Mouse (Mus musculus) liver, adult 2 months (tissue): Measurements from ENCODE around the gene Slc13a3. TPM values are rescaled to one million over a fixed set of nuclear protein-coding genes. Genes with fewer than 3 reads are reported as not detected.
A peak's percentile ranks its signal among the peaks of the same experiment; 100 is the strongest.

Experiments used
- DNase-seq: peaks from one replicate; pipeline ENCODE4 v3.0.0-alpha.2; 2011; ENCODE audit warnings: low read depth, low spot score; ENCODE audit errors: extremely low read depth
- H3K27ac ChIP-seq: fragments of 200-500 bp; replicated peaks from 2 replicates; pipeline ENCODE4 v1.5.1; 2012; ENCODE audit warnings: low read depth, mild to moderate bottlenecking, control low read depth, inconsistent platforms, low read length; ENCODE audit not compliant: insufficient read depth
- H3K27me3 ChIP-seq: fragments of 200-500 bp; 2 replicates; pipeline ENCODE4 v1.6.1; 2012; ENCODE audit warnings: mild to moderate bottlenecking, moderate library complexity, low read length, inconsistent platforms; ENCODE audit not compliant: control insufficient read depth, insufficient read depth
- H3K36me3 ChIP-seq: fragments of 200-500 bp; 2 replicates; pipeline ENCODE4 v1.6.1; 2012; ENCODE audit warnings: low read length, inconsistent platforms; ENCODE audit not compliant: control insufficient read depth, insufficient read depth
- H3K4me1 ChIP-seq: fragments of 200-500 bp; 2 replicates; pipeline ENCODE4 v1.6.1; 2011; ENCODE audit warnings: low read length; ENCODE audit not compliant: control insufficient read depth, insufficient read depth
- H3K4me3 ChIP-seq: fragments of 200-500 bp; 2 replicates; pipeline ENCODE4 v1.5.1; 2011; ENCODE audit warnings: low read depth, mild to moderate bottlenecking, control low read depth, low read length, moderate library complexity; ENCODE audit not compliant: insufficient read depth
- H3K79me2 ChIP-seq: fragments of 200-500 bp; 2 replicates; pipeline ENCODE4 v1.6.1; 2012; ENCODE audit warnings: inconsistent platforms, mild to moderate bottlenecking, low read length, moderate library complexity; ENCODE audit not compliant: control insufficient read depth, insufficient read depth
- H3K9ac ChIP-seq: fragments of 200-500 bp; 2 replicates; pipeline ENCODE4 v1.6.1; 2012; ENCODE audit warnings: low read depth, mild to moderate bottlenecking, control low read depth, inconsistent platforms, low read length
- CTCF ChIP-seq: fragments of 200-500 bp; IDR thresholded peaks from 2 replicates; pipeline ENCODE4 v1.5.1; 2011; ENCODE audit warnings: low read depth, low read length, control low read depth
- POLR2A ChIP-seq: fragments of 200-500 bp; IDR thresholded peaks from 2 replicates; pipeline ENCODE4 v1.6.1; 2011; ENCODE audit warnings: low read length, control low read depth; ENCODE audit not compliant: insufficient read depth; ENCODE audit errors: extremely low read depth
- WGBS: fragments of 180-500 bp; shearing (Covaris S2); methylation state at CpG from one replicate; pipeline ENCODE4 v1.1.7; 2018; 5-methylcytosine and 5-hydroxymethylcytosine counted together
- polyA plus RNA-seq: library from polyadenylated mRNA; depleted of rRNA; stranded (reverse); fragments of >200 nt; gene quantifications from 2 replicates; pipeline ENCODE4 v1.2.3, GENCODE M21; 2012
- total RNA-seq: library from RNA; depleted of rRNA; stranded (reverse); fragments of >200 nt; gene quantifications from 2 replicates; pipeline ENCODE4 v1.2.3, GENCODE M21; 2014

Gene Slc13a3
- total and polyA plus RNA-seq, 2 experiments, result 8.2 to 16.1 TPM

DNA sequence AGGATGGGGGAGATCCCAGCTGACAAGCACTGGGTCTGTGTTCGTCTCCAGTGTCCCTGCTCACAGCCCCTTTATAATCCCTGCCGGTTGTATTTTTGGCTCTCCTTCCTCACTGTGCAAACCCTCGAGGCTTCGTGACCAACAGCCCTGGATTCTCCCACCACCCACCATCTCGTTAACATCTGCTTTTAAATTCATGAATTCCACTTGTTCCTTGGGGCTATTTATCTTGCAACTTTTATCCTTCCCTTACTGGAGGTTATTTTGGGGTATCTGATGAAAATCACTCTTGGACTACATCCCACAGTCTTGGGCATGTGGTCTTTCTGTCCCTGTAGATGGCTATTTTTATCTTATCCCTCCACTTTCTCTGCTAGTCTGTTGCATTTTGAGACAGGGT lies 37.4 kb upstream of the Slc13a3 start:
- Histone ChIP-seq H3K36me3 (no peaks in the 10 kb centered on the region), H3K4me3 (no peak overlapping the region), H3K27ac (no peak overlapping the region), H3K4me1 (no peaks in the 10 kb centered on the region), H3K79me2 (no peaks in the 10 kb centered on the region), H3K9ac (no peak overlapping the region), H3K27me3 (no peaks in the 10 kb centered on the region)
- 75% methylated on average over 5 of the region's 5 CpGs for WGBS
- TF ChIP-seq CTCF, result no peak
- TF ChIP-seq POLR2A, result no peak
- DNase-seq, result no peak

DNA sequence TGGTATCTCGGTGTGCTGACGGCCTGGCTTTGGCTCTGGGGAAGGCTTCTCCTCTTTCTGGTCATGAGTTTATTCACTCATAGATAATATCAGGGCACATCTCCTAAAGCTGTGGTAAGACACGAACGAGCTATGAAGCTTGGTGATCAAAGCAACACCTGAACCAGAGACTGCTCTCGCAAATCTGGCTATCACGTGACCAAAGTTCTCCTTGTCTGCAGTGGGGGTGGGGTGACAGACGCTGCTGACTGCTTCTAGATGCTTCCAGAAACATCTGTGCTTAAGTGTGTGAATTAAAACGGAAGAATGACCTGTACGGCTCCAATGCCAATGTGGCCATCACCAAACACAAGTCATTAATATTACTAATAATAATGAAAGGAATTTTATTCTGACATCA lies 36.7 kb upstream of the Slc13a3 start:
- 64% methylated on average over 9 of the region's 9 CpGs for WGBS

DNA sequence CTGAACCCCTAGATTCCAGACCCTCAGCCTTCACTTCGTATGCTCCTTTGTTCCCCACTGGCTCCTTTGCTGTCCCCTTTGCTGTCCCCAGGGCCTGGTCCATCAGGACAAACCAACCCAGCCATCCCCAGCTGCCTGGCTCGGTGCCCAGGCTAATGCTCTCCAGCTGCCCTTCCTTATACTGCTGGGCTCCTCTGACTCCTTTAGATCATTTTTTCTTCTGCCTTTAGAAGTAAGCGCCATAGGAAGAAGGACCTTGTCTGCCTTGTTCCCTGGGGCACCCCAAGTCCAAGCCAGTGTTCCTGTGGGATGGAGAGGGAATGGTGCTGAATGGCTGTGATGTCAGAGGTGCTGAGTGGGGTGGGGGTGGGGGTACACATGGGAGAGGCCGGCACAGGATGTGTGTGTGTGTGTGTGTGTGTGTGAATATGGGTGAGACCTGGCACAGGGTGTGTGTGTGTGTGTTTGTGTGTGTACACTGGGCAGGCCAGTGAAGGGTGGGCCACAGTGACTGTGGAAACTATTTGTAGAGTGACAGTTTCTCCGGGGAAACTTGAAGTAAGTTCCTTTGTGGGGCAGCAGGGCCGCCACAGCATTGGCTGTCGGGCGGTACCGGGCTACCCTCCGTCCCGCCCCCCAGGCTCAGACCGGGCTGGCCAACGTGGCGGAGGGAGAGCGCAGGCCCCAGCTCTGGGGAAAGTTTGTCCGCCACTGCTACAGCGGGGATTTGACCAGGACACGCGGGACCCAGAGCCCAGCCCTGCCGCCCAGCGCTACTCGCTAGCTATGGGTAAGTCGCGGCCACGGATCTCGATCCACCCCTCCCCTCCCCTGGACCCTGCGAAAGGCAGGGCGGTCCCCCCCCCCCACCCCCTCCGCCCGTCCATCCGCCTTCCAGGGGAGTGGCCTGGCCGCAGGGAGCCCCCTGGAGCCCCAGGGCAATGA lies 30.5 kb upstream of the Slc13a3 start, which contains the start of gene Slc2a10:
TSS of gene Slc2a10 (plus strand) at position 529 of the 945 bp plus-strand sequence.
- Histone ChIP-seq H3K27me3 (peaks cover 5% of the 10 kb centered on the region; the same call in 1 of the 2 replicates), H3K4me3 (peak within 1 kb of the TSS; percentile 65), H3K79me2 (no peaks in the 10 kb centered on the region), H3K36me3 (no peaks in the 10 kb centered on the region), H3K4me1 (no peaks in the 10 kb centered on the region), H3K27ac (no peak within 1 kb of the TSS), H3K9ac (peak within 1 kb of the TSS; percentile 55)
- TF ChIP-seq POLR2A (no peak), CTCF (no peak)
- no peak for DNase-seq
- WGBS, result 15% methylated on average over 29 of the region's 32 CpGs

More for the DNA sequence above, 36.7 kb upstream of the Slc13a3 start:
- H3K4me3 ChIP-seq, result no peak overlapping the region
- no peaks in the 10 kb centered on the region for H3K27me3 ChIP-seq
- H3K4me1 ChIP-seq, result no peaks in the 10 kb centered on the region
- DNase-seq, result no peak
- no peaks in the 10 kb centered on the region for H3K36me3 ChIP-seq
- H3K27ac ChIP-seq, result no peak overlapping the region
- H3K9ac ChIP-seq, result no peak overlapping the region
- no peaks in the 10 kb centered on the region for H3K79me2 ChIP-seq
- TF ChIP-seq POLR2A (no peak), CTCF (no peak)

DNA sequence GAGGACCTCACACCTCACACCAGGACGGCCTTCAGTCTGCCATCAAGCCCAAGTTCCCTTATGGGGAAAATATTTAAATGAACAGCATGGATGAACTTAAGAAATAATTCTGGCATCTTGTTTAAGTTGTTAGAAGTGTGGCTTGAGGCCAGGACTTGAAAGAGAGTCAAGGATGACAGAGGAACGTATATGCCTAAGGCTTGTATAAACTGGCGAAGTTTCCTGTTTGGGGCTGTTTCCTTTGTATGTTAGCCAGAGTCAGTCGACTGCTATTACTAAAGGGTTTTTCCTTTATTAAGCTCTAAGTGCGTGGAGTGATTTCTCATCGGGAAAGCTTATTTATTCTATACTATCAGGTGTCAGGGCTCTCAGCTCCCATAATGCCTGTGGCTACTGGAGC lies 25.8 kb upstream of the Slc13a3 start:
- H3K36me3 ChIP-seq, result no peaks in the 10 kb centered on the region
- no peak overlapping the region for H3K27ac ChIP-seq
- WGBS, result 62% methylated on average over 6 of the region's 6 CpGs
- no peak for TF ChIP-seq POLR2A
- no peaks in the 10 kb centered on the region for H3K79me2 ChIP-seq
- no peaks in the 10 kb centered on the region for H3K4me1 ChIP-seq
- H3K4me3 ChIP-seq, result no peak overlapping the region
- H3K27me3 ChIP-seq, result peaks cover 5% of the 10 kb centered on the region; the same call in 1 of the 2 replicates
- H3K9ac ChIP-seq, result no peak overlapping the region
- no peak for DNase-seq

DNA sequence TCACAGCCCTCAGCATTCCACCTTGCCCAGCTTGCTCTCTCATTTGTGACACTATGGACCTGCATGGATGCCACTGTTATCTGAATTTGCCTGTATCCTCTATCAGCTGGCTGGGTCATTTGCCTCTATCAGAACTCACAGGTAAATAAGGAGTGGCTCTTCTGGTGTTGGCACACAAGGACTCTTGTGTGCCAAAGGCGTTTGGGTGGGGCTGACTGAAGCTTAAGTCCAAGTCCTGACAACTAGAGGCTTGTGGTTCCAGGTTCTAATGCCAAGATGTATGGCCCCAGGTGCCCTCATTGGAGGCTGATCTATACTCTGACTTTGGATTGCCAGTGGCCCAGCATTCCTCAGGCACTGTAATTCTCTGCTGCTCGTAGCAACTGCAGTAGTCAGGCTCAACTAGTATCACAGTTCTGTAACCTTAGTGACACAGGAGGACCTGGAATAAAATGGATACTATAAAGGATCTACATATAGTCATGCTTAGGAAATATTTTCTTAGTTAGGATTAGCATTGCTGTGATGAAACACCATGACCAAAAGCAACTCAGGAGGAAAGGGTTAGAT lies 24.8 kb upstream of the Slc13a3 start:
- no peaks in the 10 kb centered on the region for H3K27me3 ChIP-seq
- no peak overlapping the region for H3K4me3 ChIP-seq
- 63% methylated on average over 2 of the region's 2 CpGs for WGBS
- no peaks in the 10 kb centered on the region for H3K79me2 ChIP-seq
- H3K36me3 ChIP-seq, result no peaks in the 10 kb centered on the region
- DNase-seq, result no peak
- H3K27ac ChIP-seq, result no peak overlapping the region
- TF ChIP-seq POLR2A, result no peak
- H3K9ac ChIP-seq, result no peak overlapping the region
- no peaks in the 10 kb centered on the region for H3K4me1 ChIP-seq

DNA sequence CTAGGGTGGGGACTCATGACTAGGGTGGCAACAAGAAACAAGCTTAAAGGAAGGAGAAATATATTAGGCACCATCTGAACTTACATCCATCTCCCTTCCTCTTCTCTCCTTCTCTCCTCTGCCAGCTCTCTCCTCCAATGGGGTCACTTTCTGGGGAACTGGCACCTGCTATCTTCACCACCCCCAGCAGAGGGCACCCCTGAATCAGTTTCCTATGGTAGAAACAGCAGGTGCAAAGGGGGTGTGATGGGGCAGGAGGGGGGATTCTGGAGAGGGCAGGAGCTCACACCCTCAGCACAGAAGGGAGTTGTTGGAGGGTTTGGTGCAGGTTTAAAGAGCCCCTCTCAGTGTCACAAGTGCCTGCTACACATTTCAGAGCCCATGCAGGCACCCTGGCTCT lies 23.2 kb upstream of the Slc13a3 start:
- no peak for DNase-seq
- Histone ChIP-seq H3K27ac (no peak overlapping the region), H3K9ac (no peak overlapping the region), H3K36me3 (no peaks in the 10 kb centered on the region), H3K4me3 (no peak overlapping the region), H3K4me1 (peaks cover 2% of the 10 kb centered on the region; the same call in 1 of the 2 replicates), H3K27me3 (no peaks in the 10 kb centered on the region), H3K79me2 (no peaks in the 10 kb centered on the region)
- TF ChIP-seq POLR2A (no peak), CTCF (peak; percentile 56)
